Mouse (Mus musculus) frontal cortex, postnatal 36 days (tissue): ENCODE measurements around the gene Cdc27.

ENCODE experiments used
- DNase-seq, 2 experiments: peaks; one replicate each; pipeline ENCODE4 v3.0.0; 2022; ENCODE audit warnings: low spot score in 2 of 2

Gene Cdc27

DNA sequence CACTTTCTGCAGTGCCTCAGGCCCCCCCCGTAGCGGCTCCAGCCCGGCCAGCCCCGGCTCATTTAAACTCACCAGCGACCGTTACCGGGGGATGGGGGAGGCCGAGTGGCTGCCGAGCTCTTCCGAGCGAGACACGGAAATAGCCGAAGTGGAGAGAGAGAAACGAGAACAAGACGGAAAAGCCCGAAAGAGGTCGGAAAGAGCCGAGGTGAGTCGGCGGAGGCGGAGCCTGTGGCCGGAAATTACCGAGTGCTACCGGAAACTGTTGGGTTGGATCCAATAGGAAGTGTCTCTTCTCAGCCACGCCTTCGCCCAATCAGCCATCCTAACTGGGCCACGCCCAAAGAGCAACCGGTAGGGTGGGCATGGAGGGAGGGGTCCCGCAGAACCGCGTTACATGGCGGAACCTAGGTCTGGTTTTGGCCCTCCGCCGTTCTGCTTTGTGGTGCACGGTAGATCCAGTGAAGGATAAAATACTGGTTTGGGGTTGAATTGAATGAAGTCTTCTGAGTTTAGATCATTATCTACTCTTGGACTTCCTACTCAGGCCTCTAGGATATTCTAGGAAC is at the start of gene Cdc27, which contains the start of gene Myl4:
Gene Cdc27 (minus strand): TSS at position 215 of the 569 bp plus-strand sequence.
Gene Myl4 (plus strand): TSS at position 258 of the 569 bp plus-strand sequence.
- peak; percentile 100 for DNase-seq

DNA sequence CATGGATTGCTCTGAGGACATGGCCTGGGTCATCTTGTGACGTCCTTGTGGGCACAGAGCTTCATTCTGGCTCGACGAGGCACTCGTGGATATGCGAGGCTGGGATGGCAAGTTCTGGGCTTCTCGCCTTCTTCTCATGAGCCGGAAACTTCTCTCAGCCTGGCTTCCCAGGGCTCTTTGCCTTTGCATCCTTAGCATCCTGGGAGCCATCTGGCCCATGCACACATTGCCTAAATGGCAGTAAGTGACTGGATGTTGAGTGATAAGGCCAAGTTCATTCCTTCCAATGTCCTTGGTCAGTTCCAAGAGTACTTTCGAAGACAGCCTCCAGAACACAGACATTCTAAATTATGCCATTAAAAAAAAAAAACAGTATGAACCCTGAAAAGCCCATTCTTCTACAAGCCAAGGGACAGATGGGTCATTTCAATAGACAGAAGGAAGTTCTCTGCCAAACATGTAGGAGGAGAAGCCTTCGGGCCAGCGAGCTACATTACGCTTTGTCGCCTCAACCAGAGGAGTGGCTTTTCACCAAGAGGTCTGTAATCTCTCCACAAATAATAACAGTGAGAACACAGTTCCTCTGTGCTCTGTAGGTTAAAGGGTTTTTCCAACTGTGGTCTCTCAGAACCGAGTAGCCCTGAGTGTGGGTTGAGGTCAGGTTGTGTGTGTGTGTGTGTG is 49.0 kb upstream of the Cdc27 start:
- DNase-seq = no peak

GRCm38 (mm10) chr11:104596365-104596764 is 45.9 kb upstream of the Cdc27 start:
- no peak for DNase-seq

- DNase-seq = no peak
These were observed 41.8 kb upstream of the Cdc27 start for GRCm38 (mm10) chr11:104592066-104592835.

DNA sequence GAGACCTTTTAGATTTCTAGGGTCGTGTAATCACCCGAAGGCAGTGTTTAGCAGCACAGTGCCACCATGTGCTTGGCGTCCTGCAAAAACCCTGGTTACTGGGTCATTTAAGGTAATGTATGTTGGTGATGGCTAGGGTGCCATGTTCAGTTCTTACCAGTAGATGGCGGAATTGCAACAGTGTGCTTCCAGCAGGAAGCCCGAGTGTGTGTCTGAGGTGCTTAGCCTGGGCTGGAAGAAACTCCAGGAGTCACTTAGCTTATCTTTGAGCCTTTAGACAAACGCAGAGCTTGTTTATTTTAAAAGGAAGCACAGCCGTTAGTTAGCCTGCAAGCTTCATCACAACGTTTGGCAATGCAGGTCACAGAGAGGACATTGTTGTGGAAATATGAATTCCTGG is 39.7 kb upstream of the Cdc27 start:
- DNase-seq = peak; percentile 78 to 92

DNA sequence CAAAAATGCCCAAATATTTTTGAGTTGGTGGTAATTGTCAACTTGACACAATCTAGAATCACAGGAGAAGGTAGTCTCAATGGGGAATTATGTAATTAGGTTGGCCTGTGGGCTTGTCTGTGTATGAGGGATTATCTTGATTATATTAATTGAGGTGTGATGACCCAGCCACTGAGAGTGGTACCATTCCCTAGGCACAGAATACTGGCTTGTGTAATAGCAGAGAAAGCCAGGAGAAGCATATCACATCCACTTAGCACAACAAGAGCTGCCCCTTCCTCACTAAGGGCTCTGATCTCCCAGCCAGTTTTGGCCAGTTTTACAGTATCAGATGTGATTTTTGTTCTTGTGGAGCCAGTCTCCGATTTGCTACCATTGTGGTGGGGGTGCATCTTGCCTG is 39.1 kb upstream of the Cdc27 start:
- no peak for DNase-seq

DNA sequence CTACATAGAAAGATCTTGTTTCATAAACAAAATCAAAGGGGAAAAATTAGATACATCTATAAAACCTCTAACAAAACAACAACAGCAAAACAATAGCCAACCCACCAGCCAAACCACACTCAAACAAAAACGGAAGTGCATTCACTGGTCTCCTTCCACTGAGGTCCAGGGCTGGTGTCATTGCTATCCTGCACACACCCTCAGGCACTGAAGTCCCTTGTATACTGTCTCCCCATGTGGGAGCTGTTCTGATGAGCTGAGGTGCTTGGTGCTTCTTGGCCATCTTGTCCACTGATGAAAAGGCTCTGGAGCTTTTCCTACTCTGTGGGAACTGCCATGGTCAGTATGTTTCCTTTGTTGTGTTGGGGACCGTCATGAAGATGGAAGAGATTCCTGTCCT is 38.1 kb upstream of the Cdc27 start:
- DNase-seq = no peak

DNA sequence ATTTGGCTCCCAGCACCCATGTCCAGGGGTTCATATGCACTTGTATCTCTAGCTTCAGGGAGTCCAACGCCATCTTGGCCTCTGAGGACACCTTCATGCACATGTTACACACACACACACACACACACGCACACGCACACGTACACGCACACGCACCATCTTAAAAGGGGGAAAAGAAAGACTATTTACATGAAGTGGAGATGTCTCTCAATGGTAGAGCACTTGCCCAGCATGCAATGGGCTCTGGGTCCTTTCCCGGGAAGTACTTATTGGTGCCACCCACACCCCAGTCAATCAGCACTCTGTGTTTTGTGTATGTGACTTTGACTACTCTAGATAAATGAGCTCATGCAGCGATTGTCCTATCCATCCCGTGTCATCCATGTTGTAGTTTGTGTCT is 37.5 kb upstream of the Cdc27 start:
- DNase-seq = no peak

GRCm38 (mm10) chr11:104585495-104585894 is 35.1 kb upstream of the Cdc27 start:
- no peak for DNase-seq

GRCm38 (mm10) chr11:104582630-104583364 is 32.4 kb upstream of the Cdc27 start:
- no peak for DNase-seq

DNA sequence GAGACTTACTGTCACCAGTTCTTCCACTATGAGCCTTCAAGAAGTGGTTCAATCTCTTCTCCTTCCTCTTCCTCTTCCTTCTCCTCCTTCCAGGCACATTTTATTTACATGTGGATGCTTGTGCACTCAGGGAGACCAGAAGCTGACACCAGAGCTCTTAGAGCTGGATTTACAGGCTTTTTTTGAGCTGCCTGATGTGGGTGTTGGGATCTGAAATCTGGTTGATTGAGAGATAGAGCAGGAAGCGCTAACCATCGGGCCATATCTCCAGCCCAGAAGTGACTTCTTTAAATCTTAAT is 31.8 kb upstream of the Cdc27 start:
- no peak for DNase-seq

- no peak for DNase-seq
These were observed 31.3 kb upstream of the Cdc27 start for GRCm38 (mm10) chr11:104581446-104582307.

DNA sequence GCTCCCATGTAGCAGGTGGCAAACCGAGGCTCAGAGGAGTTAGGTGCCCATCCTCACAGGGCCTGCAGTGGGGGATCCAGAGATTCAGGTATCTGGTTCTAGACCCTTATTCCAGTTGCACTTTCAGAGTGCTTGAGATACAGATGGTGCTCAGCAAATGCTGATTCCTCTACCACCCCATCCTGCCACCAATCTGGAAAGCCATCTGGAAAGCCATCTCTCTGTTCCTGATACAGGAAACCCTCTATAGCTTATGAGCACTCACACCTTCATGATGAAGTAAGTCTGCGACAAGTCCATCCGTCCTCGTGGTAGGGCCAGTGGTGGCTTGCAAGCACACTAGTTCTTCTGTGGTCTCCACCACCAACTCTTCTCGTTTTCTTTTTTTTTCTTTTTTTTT is 30.2 kb upstream of the Cdc27 start:
- DNase-seq = peak in 1 of 2 experiments; percentile 55

- DNase-seq = no peak
These were observed 29.7 kb upstream of the Cdc27 start for GRCm38 (mm10) chr11:104580091-104580490.

DNA sequence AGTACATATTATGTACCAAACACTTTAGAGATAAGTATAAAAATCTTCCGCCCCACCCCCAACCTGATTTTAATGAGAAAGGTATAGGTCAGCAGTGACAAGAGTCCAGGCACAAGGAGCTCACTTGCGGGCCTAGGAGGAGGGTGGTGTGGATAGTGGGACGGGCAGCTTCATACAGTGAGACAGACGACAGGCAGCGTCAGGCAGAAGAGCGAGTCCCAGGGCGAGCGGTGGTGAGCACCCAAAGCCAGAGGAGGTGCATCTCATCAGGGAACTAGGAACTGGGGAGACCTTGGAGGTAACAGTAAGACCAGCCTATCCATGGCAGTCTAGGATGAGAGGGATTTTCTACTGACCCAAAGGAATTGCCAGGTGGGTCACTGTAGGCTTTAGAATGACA is 29.2 kb upstream of the Cdc27 start:
- no peak for DNase-seq

DNA sequence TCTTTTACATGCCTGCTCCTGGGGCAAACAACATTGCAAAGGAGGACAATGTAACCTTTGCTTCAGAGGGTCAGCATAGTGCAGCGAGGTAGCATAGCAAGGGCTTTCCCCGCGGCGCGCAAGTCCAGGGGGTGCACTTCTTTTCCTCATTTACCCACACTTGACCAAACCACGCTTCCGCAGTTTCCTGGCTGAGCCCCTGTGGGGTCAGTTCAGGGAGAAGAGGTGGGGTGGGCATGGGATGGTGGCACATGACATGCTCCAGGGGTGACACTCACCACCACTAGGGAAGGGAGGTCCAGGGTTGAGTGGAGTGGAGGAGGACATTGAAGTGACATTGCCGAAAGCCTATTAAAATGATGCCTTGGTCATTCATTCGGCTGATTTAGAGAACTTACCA is 28.7 kb upstream of the Cdc27 start:
- no peak for DNase-seq

- DNase-seq = no peak
These were observed 27.7 kb upstream of the Cdc27 start for GRCm38 (mm10) chr11:104578074-104578473.

DNA sequence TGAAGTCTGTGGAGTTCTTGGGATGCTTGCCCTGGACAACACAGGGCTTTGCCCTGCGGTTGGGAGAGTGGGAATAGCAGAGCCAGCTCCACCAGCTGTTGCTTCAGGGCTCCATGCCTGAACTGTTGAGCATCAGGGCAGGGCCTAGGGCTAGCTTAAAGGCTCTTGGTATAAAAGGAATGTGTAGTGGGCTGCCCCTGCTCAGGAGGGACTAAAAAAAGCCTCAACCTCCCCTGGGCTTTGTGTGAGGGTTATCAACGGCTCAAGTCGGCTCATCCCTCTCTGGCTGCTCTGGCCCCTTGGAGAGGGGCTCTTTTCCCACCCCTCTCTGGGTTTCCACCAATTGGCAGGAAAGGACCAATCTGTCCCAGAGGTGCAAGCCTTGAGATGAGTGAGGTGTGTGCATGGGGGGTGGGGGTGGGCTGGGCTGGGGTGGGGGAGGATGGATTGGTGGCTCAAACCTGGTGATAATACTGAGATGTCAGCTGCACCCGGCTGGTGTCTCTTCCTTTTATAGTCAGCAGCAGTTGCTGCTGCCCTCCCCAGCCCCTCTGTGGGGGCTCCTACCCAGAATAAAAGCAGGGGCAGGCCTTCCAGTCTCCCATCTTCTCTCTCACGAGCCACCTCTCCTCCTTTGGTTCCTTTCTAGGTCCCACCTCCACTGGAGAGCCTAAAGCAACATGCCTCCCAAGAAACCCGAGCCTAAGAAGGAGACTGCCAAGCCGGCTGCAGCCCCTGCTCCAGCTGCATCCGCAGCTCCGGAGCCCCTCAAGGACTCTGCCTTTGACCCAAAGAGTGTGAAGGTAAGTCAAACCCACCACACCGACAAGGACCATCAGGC is 26.6 kb upstream of the Cdc27 start:
- DNase-seq = no peak

DNA sequence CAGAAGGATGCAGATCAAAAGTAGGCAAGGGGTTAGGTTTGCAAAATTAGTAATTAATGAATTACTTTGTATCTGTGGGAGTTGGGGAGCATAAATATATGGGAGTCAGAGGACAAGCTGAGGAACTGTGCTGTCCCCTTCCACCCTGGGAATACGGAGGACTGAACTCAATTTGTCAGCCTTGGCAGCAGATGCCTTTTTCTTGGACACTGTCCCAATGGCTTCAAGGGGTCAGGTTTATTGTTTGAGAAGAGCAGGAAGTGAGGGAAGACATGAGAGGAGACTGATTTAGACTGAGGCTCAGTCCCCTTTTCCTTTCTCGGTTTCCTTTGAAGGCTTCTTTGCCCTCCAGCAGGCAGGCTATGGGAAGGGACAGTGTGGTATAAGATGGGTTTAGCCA is 22.1 kb upstream of the Cdc27 start:
- DNase-seq = no peak

DNA sequence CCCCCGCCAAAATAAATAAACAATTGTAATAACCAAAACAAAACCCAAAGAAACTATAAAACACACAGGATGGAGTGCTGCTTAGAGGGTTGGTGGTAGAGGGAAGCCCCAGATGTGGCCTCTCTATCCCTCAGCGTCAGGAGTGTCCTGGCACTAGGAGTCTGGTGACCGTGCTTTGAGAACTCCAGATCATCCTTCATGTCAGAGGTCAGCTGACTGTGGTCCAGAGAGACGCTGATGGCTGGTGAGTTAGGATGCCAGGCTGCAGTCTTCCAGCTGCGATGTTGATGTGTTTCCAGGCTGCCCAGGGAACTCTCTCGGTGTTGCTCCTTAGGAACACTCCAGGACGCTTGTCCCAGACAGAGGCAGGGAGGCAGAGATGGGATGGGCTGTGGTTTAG is 21.7 kb upstream of the Cdc27 start:
- DNase-seq = no peak

GRCm38 (mm10) chr11:104571373-104571772 is 21.0 kb upstream of the Cdc27 start:
- peak; percentile 56 to 65 for DNase-seq
